Mouse (Mus musculus): ENCODE measurements at regions not wholly inside any gene's neighbourhood (a gene's known extent, or its start where the extent isn't known, plus 50 kb on each side); places are given as distances from the start of the nearest gene placed in this dataset. TPM values are rescaled to one million over a fixed set of nuclear protein-coding genes. Genes with fewer than 3 reads are reported as not detected.

- 34% methylated on average over 12 of the region's 12 CpGs for WGBS
- Histone ChIP-seq H3K4me3 (replicated peaks) (no peak overlapping the region), H3K27ac (replicated peaks) (no peak overlapping the region), H3K9me3 (replicated peaks) (no peaks in the 10 kb centered on the region), H3K4me2 (replicated peaks) (peak overlapping the region; percentile 13; the same call in 1 of the 2 replicates), H3K36me3 (no peaks in the 10 kb centered on the region), H3K4me1 (peaks cover 23% of the 10 kb centered on the region), H3K9ac (no peak overlapping the region), H3K27me3 (no peaks in the 10 kb centered on the region)
- ATAC-seq (ENCODE audit: insufficient number of reproducible peaks, low FRiP score, low TSS enrichment, low read depth), result no peak
Observed at GRCm38 (mm10) chr5:141138771-141139360, 102.4 kb upstream of the Sdk1 start.

- Histone ChIP-seq H3K36me3 (no peaks in the 10 kb centered on the region), H3K27ac (replicated peaks) (no peak overlapping the region), H3K4me2 (replicated peaks) (peak overlapping the region; percentile 13; the same call in 1 of the 2 replicates), H3K27me3 (no peaks in the 10 kb centered on the region), H3K9ac (no peak overlapping the region), H3K9me3 (replicated peaks) (no peaks in the 10 kb centered on the region), H3K4me1 (peaks cover 23% of the 10 kb centered on the region), H3K4me3 (replicated peaks) (no peak overlapping the region)
- WGBS, result 17% methylated on average over 14 of the region's 14 CpGs
- ATAC-seq (ENCODE audit: insufficient number of reproducible peaks, low FRiP score, low TSS enrichment, low read depth), result no peak
Observed at GRCm38 (mm10) chr5:141139361-141139912, 101.9 kb upstream of the Sdk1 start.

- Histone ChIP-seq H3K27ac (replicated peaks) (no peak overlapping the region), H3K4me1 (no peaks in the 10 kb centered on the region), H3K4me2 (replicated peaks) (no peak overlapping the region), H3K9ac (no peak overlapping the region), H3K27me3 (no peaks in the 10 kb centered on the region), H3K4me3 (replicated peaks) (no peak overlapping the region), H3K36me3 (no peaks in the 10 kb centered on the region), H3K9me3 (replicated peaks) (no peaks in the 10 kb centered on the region)
- no peak for ATAC-seq (ENCODE audit: insufficient number of reproducible peaks, low FRiP score, low TSS enrichment, low read depth)
- WGBS, result 58% methylated on average over 8 of the region's 8 CpGs
Observed at GRCm38 (mm10) chr5:141160391-141160790, 80.9 kb upstream of the Sdk1 start.

- no peak overlapping the region for H3K4me2 ChIP-seq (replicated peaks)
- no peak overlapping the region for H3K9ac ChIP-seq
- H3K9me3 ChIP-seq (replicated peaks), result no peaks in the 10 kb centered on the region
- no peak overlapping the region for H3K4me3 ChIP-seq (replicated peaks)
- no peak for ATAC-seq (ENCODE audit: insufficient number of reproducible peaks, low FRiP score, low TSS enrichment, low read depth)
- H3K36me3 ChIP-seq, result no peaks in the 10 kb centered on the region
- no peak overlapping the region for H3K27ac ChIP-seq (replicated peaks)
- WGBS, result 73% methylated on average over 5 of the region's 5 CpGs
- H3K4me1 ChIP-seq, result no peaks in the 10 kb centered on the region
- H3K27me3 ChIP-seq, result no peaks in the 10 kb centered on the region
Observed at GRCm38 (mm10) chr5:141160956-141161355, 80.3 kb upstream of the Sdk1 start.

- Histone ChIP-seq H3K27me3 (no peaks in the 10 kb centered on the region), H3K4me2 (replicated peaks) (no peak overlapping the region), H3K4me3 (replicated peaks) (no peak overlapping the region), H3K36me3 (no peaks in the 10 kb centered on the region), H3K4me1 (0 out of 2 replicates have a peak, but pooled peaks cover 3% of the 10 kb centered on the region), H3K27ac (replicated peaks) (no peak overlapping the region), H3K9ac (no peak overlapping the region), H3K9me3 (replicated peaks) (no peaks in the 10 kb centered on the region)
- ATAC-seq (ENCODE audit: insufficient number of reproducible peaks, low FRiP score, low TSS enrichment, low read depth), result 0 out of 2 replicates have a peak, but pooled peaks have one; percentile 39
- 42% methylated on average over 6 of the region's 6 CpGs for WGBS
Observed at GRCm38 (mm10) chr5:141182442-141182841, 58.8 kb upstream of the Sdk1 start.

- no peaks in the 10 kb centered on the region for H3K9me3 ChIP-seq (replicated peaks)
- H3K4me1 ChIP-seq, result 0 out of 2 replicates have a peak, but pooled peaks cover 3% of the 10 kb centered on the region
- H3K36me3 ChIP-seq, result no peaks in the 10 kb centered on the region
- no peak overlapping the region for H3K4me3 ChIP-seq (replicated peaks)
- WGBS, result 66% methylated on average over 2 of the region's 2 CpGs
- no peak for ATAC-seq (ENCODE audit: insufficient number of reproducible peaks, low FRiP score, low TSS enrichment, low read depth)
- no peaks in the 10 kb centered on the region for H3K27me3 ChIP-seq
- no peak overlapping the region for H3K27ac ChIP-seq (replicated peaks)
- no peak overlapping the region for H3K9ac ChIP-seq
- no peak overlapping the region for H3K4me2 ChIP-seq (replicated peaks)
Observed at GRCm38 (mm10) chr5:141189033-141189432, 52.3 kb upstream of the Sdk1 start.

Small RNA genes lying in the stretch of these regions (microRNA-seq; reads per million reads assigned to microRNA genes)
- not detected for gene Gm26113 (ENCODE audit: borderline number of aligned reads)

Measured in embryonic facial prominence, embryonic 15.5 days (tissue).